Mouse (Mus musculus): Measurements from ENCODE around the gene Adamts14. TPM values are rescaled to one million over a fixed set of nuclear protein-coding genes. Genes with fewer than 3 reads are reported as not detected.

The Adamts14 gene
- polyA plus RNA-seq, 1 experiment from 2014 or later, result 1.3 TPM

DNA sequence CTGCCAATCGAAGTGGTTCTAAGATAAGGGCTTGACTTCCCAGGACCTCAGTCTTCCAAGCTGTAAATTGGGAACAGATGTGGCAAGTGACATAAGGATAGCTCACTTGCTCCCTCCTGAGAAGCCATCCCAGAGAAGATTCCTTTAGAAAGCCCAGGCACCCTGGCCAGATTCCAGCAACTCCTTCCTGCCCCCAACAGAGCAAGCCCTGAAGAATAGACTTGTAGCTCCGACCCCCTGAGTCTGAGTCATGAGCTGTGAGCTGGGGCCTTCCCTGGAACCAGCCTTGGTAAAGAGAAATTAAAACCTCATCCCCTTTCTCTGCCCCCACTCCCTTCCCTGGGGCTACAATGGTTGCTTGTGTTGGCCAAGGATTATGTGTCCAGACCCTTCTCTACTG, 1.3 kb upstream of the Adamts14 start:
- Histone ChIP-seq H3K4me1 (peaks cover 32% of the 10 kb centered on the region), H3K4me3 (no peak overlapping the region), H3K4me2 (no peak overlapping the region), H3K27me3 (replicated peaks) (peaks cover 8% of the 10 kb centered on the region; the same call in 1 of the 2 replicates), H3K27ac (replicated peaks) (no peak overlapping the region), H3K36me3 (no peaks in the 10 kb centered on the region), H3K9ac (no peak overlapping the region), H3K9me3 (no peaks in the 10 kb centered on the region)
- ATAC-seq (ENCODE audit: extremely low read depth, insufficient number of reproducible peaks, low FRiP score, low TSS enrichment), result no peak
- WGBS, result 43% methylated on average over 2 of the region's 2 CpGs

DNA sequence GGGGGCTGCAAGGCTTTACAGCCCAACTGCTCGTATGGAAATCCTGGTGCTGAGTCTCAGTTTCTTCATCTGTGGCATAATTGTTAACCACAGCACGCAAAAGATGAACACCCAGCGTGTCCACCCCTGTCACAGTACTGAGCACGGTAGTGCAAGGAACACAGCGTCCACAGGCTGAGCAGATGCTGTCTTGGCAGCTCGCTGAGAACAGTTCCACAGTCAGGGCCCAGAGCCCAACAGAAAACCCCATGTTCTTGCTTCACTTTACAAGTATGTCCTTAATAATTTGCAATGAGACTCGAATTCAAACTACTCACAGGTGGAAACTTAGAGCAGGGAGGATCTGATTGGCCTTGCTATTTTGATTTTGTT, 592 bp upstream of the Adamts14 start:
- 56% methylated on average over 7 of the region's 7 CpGs for WGBS
- H3K36me3 ChIP-seq, result no peaks in the 10 kb centered on the region
- peak overlapping the region; percentile 96 for H3K4me2 ChIP-seq
- ATAC-seq (ENCODE audit: extremely low read depth, insufficient number of reproducible peaks, low FRiP score, low TSS enrichment), result no peak
- peak overlapping the region; percentile 86 for H3K9ac ChIP-seq
- peaks cover 8% of the 10 kb centered on the region; the same call in 1 of the 2 replicates for H3K27me3 ChIP-seq (replicated peaks)
- peak overlapping the region; percentile 66 for H3K4me3 ChIP-seq
- H3K4me1 ChIP-seq, result peaks cover 32% of the 10 kb centered on the region
- H3K9me3 ChIP-seq, result no peaks in the 10 kb centered on the region
- H3K27ac ChIP-seq (replicated peaks), result 0 out of 2 replicates have a peak overlapping the region, but pooled peaks have one; percentile 2

DNA sequence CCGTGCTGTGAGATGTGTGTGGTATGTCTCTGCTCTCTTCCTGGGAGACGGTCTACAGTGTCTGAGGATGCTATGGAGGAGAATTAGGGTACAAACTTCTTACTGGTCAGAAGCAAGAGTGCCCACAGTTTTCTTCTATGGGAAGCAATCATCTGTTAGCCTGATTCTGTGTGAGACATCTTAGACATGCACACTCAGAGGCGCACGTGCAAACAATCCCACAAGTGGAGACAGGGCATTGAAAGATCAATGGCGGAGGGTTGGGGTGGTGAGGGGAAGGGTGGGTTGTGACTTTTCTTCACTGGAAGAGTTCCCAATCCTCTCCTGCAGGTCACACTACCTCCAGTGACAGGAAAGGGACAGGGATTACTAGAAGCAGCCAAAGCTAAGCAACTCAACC, 607 bp downstream of the Adamts14 start:
- Histone ChIP-seq H3K36me3 (no peaks in the 10 kb centered on the region), H3K9ac (peak overlapping the region; percentile 86), H3K9me3 (no peaks in the 10 kb centered on the region), H3K4me2 (peak overlapping the region; percentile 96), H3K4me1 (peaks cover 28% of the 10 kb centered on the region), H3K27ac (replicated peaks) (no peak overlapping the region; the same call in 1 of the 2 replicates), H3K4me3 (peak overlapping the region; percentile 66), H3K27me3 (replicated peaks) (peaks cover 8% of the 10 kb centered on the region; the same call in 1 of the 2 replicates)
- 31% methylated on average over 5 of the region's 5 CpGs for WGBS
- ATAC-seq (ENCODE audit: extremely low read depth, insufficient number of reproducible peaks, low FRiP score, low TSS enrichment), result no peak

DNA sequence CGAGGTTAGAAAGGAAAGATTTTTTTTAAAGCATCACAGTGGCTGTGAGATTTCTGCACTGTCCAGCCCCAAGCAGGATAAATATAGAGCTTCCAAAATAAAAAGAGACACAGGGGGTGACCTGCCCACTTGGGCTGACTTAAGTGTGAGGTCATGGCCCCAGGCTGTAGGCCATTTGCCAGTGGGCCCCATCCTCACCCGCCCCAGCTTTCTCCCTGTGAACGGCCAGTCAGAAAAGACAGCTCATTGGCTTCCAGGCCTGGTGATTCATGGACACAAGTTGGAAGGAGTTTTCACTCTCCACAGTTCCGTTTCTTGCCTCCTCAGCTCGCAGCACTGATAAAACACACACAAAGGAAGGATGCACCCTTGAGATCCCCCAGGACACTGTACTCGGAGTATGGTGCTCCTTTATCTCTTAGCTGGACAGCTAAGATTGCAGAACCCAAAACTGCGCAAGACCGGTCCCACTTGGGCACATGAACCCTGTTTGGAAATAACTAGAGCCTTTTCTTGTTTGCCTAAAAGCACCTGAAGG, 1.1 kb downstream of the Adamts14 start:
- Histone ChIP-seq H3K27me3 (replicated peaks) (peaks cover 8% of the 10 kb centered on the region; the same call in 1 of the 2 replicates), H3K27ac (replicated peaks) (no peak overlapping the region; the same call in 1 of the 2 replicates), H3K4me2 (peak overlapping the region; percentile 96), H3K9ac (peak overlapping the region; percentile 86; the same call in 1 of the 2 replicates), H3K9me3 (no peaks in the 10 kb centered on the region), H3K4me3 (peak overlapping the region; percentile 66), H3K36me3 (no peaks in the 10 kb centered on the region), H3K4me1 (peaks cover 28% of the 10 kb centered on the region)
- ATAC-seq (ENCODE audit: extremely low read depth, insufficient number of reproducible peaks, low FRiP score, low TSS enrichment), result no peak
- 27% methylated on average over 8 of the region's 8 CpGs for WGBS

DNA sequence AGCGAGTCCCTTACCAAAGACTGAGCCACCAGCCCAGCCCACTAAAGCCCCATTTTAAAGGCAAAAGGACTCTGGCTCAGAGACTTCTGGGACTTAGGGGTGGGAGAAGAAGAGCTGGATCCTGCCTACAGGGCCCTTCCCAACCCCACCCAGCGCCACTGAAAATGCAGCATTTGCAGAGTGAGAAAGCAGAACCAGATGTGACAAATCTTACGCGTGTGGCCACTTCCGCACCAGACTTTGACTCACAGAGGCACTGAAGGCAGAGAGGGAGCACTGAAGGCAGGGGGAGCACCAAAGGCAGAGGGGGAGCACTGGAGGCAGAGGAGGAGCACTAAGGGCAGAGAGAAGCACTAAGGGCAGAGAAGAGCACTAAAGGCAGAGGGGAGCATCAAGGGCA, 5.9 kb downstream of the Adamts14 start:
- peaks cover 8% of the 10 kb centered on the region for H3K4me1 ChIP-seq
- ATAC-seq (ENCODE audit: extremely low read depth, insufficient number of reproducible peaks, low FRiP score, low TSS enrichment), result no peak
- H3K27ac ChIP-seq (replicated peaks), result no peak overlapping the region
- H3K9ac ChIP-seq, result no peak overlapping the region
- 88% methylated on average over 5 of the region's 5 CpGs for WGBS
- no peaks in the 10 kb centered on the region; the same call in 1 of the 2 replicates for H3K27me3 ChIP-seq (replicated peaks)
- H3K9me3 ChIP-seq, result peaks cover 3% of the 10 kb centered on the region; the same call in 1 of the 2 replicates
- H3K4me3 ChIP-seq, result no peak overlapping the region
- no peaks in the 10 kb centered on the region for H3K36me3 ChIP-seq
- no peak overlapping the region for H3K4me2 ChIP-seq

DNA sequence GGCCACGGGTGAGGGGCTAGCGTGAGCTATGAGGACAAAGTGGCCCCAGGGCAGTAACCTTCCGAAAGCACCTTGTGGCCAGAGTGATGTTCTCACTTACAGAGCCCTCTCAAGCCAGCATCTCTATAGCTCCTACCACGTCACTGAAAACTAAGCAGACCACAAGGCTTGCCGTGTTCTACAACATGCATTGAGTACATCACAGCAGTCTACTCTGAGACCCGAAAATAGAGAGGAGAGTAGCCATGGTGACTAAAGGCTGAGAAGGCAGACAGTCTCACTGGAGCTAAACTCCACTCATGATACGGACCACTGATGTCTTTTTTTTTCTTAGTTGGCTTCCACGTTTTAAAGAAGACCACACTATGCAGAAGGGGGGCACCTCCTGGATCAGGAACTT, 9.6 kb downstream of the Adamts14 start:
- Histone ChIP-seq H3K4me2 (no peak overlapping the region), H3K27ac (replicated peaks) (no peak overlapping the region), H3K9me3 (peaks cover 3% of the 10 kb centered on the region; the same call in 1 of the 2 replicates), H3K4me3 (no peak overlapping the region), H3K9ac (no peak overlapping the region), H3K4me1 (peaks cover 9% of the 10 kb centered on the region; the same call in 1 of the 2 replicates), H3K27me3 (replicated peaks) (no peaks in the 10 kb centered on the region; the same call in 1 of the 2 replicates), H3K36me3 (no peaks in the 10 kb centered on the region)
- no peak for ATAC-seq (ENCODE audit: extremely low read depth, insufficient number of reproducible peaks, low FRiP score, low TSS enrichment)
- WGBS, result 70% methylated on average over 8 of the region's 8 CpGs

DNA sequence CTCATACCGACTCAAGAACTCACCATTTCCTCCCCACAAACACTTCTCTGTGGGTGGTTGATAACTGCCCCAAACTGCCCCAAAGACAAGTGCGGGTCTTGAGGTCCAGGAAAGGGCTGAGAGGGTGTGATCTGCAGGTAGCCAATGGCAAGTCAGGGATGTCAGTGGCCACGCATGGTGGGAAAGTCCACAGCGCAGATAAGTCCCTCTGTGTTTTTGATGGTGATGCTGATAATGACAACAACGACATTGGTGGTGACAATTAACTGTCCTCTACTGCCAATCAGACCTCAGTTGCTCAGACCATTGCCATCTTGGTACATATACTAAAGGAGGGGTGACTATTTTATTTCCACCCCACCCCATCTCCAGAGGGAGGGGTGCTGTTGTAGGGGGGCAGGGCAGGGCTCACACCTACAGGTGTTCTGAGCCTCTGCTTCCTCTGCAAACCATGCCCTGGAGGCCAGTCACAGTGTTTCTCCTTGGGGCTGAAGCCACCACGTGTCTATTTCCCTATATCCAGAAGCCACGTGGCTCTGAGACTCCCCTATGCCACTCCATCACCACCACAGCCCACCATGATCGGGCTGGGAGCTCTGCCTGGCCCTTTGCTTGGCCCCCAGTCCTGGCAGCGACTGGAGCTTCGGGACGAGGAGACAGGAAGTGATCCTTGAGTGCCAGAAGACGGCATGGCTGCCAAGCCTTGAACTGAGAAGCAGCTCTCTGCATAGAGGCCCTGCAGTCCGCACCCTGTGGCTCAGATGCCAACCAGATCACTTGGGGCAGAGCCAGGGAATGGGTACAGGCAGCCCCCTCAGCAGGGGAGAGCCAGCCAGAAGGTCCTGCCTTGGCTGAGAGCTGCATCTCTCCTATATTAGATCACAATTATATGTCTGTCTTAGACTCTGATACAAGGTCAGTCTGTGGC, 11.7 kb downstream of the Adamts14 start:
- H3K4me2 ChIP-seq, result no peak overlapping the region
- H3K27me3 ChIP-seq (replicated peaks), result no peaks in the 10 kb centered on the region; the same call in 1 of the 2 replicates
- ATAC-seq (ENCODE audit: extremely low read depth, insufficient number of reproducible peaks, low FRiP score, low TSS enrichment), result no peak
- WGBS, result 48% methylated on average over 13 of the region's 13 CpGs
- H3K36me3 ChIP-seq, result no peaks in the 10 kb centered on the region
- no peak overlapping the region for H3K27ac ChIP-seq (replicated peaks)
- H3K4me1 ChIP-seq, result peaks cover 9% of the 10 kb centered on the region; the same call in 1 of the 2 replicates
- no peak overlapping the region for H3K4me3 ChIP-seq
- H3K9ac ChIP-seq, result no peak overlapping the region
- H3K9me3 ChIP-seq, result peaks cover 3% of the 10 kb centered on the region; the same call in 1 of the 2 replicates

DNA sequence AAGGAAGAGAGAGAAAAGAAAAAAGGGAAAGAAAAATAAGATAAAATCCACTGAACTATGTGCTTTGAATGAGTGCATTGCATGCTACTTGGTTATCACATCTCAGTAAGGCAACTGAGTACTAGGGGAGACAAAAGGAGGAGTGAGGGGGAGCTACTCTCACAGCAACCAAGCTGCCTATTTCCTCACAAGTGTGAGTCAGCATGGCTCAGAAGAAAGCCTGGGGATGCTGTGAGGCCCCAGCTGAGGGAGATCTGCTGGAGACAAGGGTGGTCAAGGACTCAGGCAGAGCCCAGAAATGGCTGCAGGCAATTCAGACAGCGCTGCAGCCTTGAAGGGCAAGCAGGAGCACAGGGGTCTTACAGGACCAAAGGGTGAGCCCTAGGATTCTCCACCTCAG, 15.1 kb downstream of the Adamts14 start:
- Histone ChIP-seq H3K4me3 (no peak overlapping the region), H3K36me3 (no peaks in the 10 kb centered on the region), H3K27ac (replicated peaks) (no peak overlapping the region), H3K4me1 (peaks cover 9% of the 10 kb centered on the region; the same call in 1 of the 2 replicates), H3K4me2 (no peak overlapping the region), H3K9ac (no peak overlapping the region), H3K9me3 (peaks cover 4% of the 10 kb centered on the region; the same call in 1 of the 2 replicates), H3K27me3 (replicated peaks) (no peaks in the 10 kb centered on the region; the same call in 1 of the 2 replicates)
- ATAC-seq (ENCODE audit: extremely low read depth, insufficient number of reproducible peaks, low FRiP score, low TSS enrichment), result no peak
- 71% methylated on average over 1 of the region's 1 CpGs for WGBS

DNA sequence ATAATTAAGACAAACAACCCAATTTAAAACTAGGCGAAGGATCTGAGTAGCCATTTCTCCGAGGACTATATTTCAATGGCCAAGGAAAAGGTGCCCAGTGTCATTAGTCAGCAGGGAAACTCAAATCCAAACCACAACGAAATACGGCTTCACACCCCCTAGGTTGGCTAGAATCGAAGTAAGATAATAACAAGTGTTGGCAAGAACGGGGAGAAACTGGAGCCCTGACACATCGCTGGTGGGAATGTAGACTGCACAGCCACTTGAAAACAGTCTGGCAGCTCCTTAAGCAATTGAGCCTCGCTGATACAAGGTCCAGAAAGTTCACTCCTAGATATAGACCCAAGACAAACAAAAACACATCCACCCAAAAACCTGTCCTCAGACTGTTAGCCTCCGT, 16.6 kb downstream of the Adamts14 start:
- no peak for ATAC-seq (ENCODE audit: extremely low read depth, insufficient number of reproducible peaks, low FRiP score, low TSS enrichment)
- H3K4me3 ChIP-seq, result no peak overlapping the region
- 87% methylated on average over 9 of the region's 9 CpGs for WGBS

DNA sequence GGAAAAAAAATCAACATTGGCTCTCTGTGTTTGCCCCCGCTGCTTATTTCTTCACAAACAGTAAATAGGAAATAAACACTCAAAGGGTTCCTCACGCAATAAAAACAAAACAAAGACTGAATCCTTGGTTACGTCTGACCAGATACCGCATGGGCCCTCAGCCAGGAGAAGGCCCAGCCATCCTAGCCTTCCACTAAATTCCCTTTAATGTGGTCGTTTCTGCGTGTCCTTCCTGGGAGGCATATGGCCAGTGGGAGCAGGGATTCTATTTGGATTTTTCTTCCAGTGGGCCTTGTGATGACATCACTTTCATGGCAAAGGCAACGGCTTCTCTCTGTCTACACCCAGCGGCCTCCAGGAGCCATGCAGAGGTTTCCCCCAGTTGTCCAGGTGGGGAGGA, 18.0 kb downstream of the Adamts14 start:
- no peaks in the 10 kb centered on the region for H3K36me3 ChIP-seq
- 78% methylated on average over 8 of the region's 8 CpGs for WGBS
- no peak overlapping the region for H3K4me3 ChIP-seq
- H3K4me2 ChIP-seq, result no peak overlapping the region
- no peak for ATAC-seq (ENCODE audit: extremely low read depth, insufficient number of reproducible peaks, low FRiP score, low TSS enrichment)
- peaks cover 4% of the 10 kb centered on the region; the same call in 1 of the 2 replicates for H3K9me3 ChIP-seq
- H3K4me1 ChIP-seq, result 0 out of 2 replicates have a peak, but pooled peaks cover 3% of the 10 kb centered on the region
- no peak overlapping the region for H3K9ac ChIP-seq
- no peaks in the 10 kb centered on the region for H3K27me3 ChIP-seq (replicated peaks)
- H3K27ac ChIP-seq (replicated peaks), result no peak overlapping the region

More for the DNA sequence above, 16.6 kb downstream of the Adamts14 start:
- Histone ChIP-seq H3K9ac (no peak overlapping the region), H3K4me2 (no peak overlapping the region), H3K9me3 (peaks cover 4% of the 10 kb centered on the region; the same call in 1 of the 2 replicates), H3K27me3 (replicated peaks) (no peaks in the 10 kb centered on the region), H3K36me3 (no peaks in the 10 kb centered on the region), H3K4me1 (peaks cover 6% of the 10 kb centered on the region; the same call in 1 of the 2 replicates), H3K27ac (replicated peaks) (no peak overlapping the region)

DNA sequence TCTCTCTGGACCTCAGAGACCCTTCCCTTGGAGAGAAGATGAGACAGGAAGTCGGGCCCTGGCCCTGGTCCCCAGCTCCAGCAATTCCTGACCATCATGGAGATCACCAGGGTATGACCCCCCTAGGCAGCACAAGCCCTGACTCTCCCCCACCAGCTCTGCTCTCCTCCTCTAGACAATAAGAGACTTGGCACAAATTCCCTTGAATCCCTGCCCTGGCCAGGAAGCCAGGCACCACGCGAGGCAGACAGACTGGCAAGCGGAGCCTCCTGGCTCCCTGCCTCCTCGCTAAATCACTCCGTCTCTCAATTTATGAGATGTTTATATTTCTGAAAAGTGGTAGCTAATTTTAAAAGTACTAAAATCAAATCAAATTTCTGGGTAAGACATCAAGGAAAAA, 18.5 kb downstream of the Adamts14 start:
- no peak overlapping the region for H3K4me2 ChIP-seq
- H3K9me3 ChIP-seq, result peaks cover 4% of the 10 kb centered on the region; the same call in 1 of the 2 replicates
- 78% methylated on average over 6 of the region's 6 CpGs for WGBS
- no peak overlapping the region for H3K27ac ChIP-seq (replicated peaks)
- H3K4me1 ChIP-seq, result no peaks in the 10 kb centered on the region
- ATAC-seq (ENCODE audit: extremely low read depth, insufficient number of reproducible peaks, low FRiP score, low TSS enrichment), result no peak
- H3K9ac ChIP-seq, result no peak overlapping the region
- no peaks in the 10 kb centered on the region for H3K27me3 ChIP-seq (replicated peaks)
- no peak overlapping the region for H3K4me3 ChIP-seq
- H3K36me3 ChIP-seq, result no peaks in the 10 kb centered on the region

All from heart, embryonic 13.5 days (tissue).